Mouse (Mus musculus): ENCODE results near the gene Zfp598.

GRCm38 (mm10) chr17:24670246-24670844 is 858 bp downstream of the Zfp598 start:
- TF ChIP-seq CTCF (IDR thresholded peaks at IDR 0.05; ENCODE audit: low read depth, low read length) (no peak), POLR2A (IDR thresholded peaks at IDR 0.05; ENCODE audit: insufficient read depth, low read length) (no peak)

Data from ES-Bruce4 (cell line).